Mouse (Mus musculus): Measurements from ENCODE around the gene Oas2.

DNA sequence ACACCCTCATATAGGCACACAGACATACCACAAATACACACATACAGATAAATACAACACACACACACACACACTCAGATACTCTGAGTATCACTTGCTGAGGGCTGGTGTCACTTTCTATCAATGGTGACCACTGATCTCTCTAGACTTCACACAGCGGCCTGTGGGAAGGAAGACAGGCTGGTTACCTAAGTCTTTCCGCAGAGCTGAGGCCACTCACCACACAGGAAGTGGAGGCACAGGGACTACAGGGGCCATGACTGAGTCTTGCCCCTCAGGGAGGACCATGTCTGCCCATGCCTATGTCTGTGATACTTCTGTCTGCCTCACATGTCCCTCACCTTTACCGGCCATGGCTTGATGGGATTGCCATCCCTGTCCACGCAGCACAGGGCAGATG is 4.6 kb upstream of the Oas2 start:
- no peak for TF ChIP-seq CTCF (IDR thresholded peaks at IDR 0.05)
- no peak for TF ChIP-seq EP300 (IDR thresholded peaks at IDR 0.05; ENCODE audit: insufficient read depth, low read depth, low read length)
- TF ChIP-seq POLR2A (IDR thresholded peaks at IDR 0.05; ENCODE audit: insufficient read depth, low read depth, low read length), result no peak
